Mouse (Mus musculus): ENCODE measurements around the gene Ank. TPM values are rescaled to one million over a fixed set of nuclear protein-coding genes. Genes with fewer than 3 reads are reported as not detected.
A peak's percentile ranks its signal among the peaks of the same experiment; 100 is the strongest.

Gene Ank
- total RNA-seq, 2 experiments from 2014 or later = 147 to 148 TPM

- no peak for DNase-seq (ENCODE audit: low spot score in 2 of 2)
These were observed 162.6 kb downstream of the Ank start for GRCm38 (mm10) chr15:27629046-27629445.

GRCm38 (mm10) chr15:27629800-27630600 is 163.5 kb downstream of the Ank start:
- peak in 1 of 2 experiments; percentile 29 for DNase-seq (ENCODE audit: low spot score in 2 of 2)

- DNase-seq (ENCODE audit: low spot score in 2 of 2) = peak; percentile 98 to 99
These were observed 164.3 kb downstream of the Ank start, which contains the start of gene Otulin for GRCm38 (mm10) chr15:27630601-27631383. Gene Otulin (minus strand): TSS chr15:27630693.

GRCm38 (mm10) chr15:27633941-27634900 is 167.7 kb downstream of the Ank start:
- DNase-seq (ENCODE audit: low spot score in 2 of 2) = no peak

GRCm38 (mm10) chr15:27641171-27641570 is 174.7 kb downstream of the Ank start:
- DNase-seq (ENCODE audit: low spot score in 2 of 2) = no peak

GRCm38 (mm10) chr15:27642895-27643294 is 176.4 kb downstream of the Ank start:
- DNase-seq (ENCODE audit: low spot score in 2 of 2) = no peak

Small RNA genes lying within 50 kb of the gene (microRNA-seq; reads per million reads assigned to microRNA genes)
- 3.4 to 7.1 reads per million in 2 experiments for gene Mir7117

Other genes with a start within 250 kb of the Ank start
- gene Otulin, start 164.0 kb downstream of the Ank start, total RNA-seq (2021) = 10 to 100 TPM; 22.0 to 22.4 TPM
- gene Otulinl, start 214.9 kb downstream of the Ank start, total RNA-seq (2021) = 10 to 100 TPM; 31.1 to 32.0 TPM